Mouse (Mus musculus) embryo, embryonic 11.5 days (tissue): ENCODE measurements around the gene Slc35a5.

Experiments
- DNase-seq: peaks from one replicate; pipeline ENCODE4 v3.0.0-alpha.2; 2012; ENCODE audit warnings: low read depth, low spot score

Gene Slc35a5

GRCm38 (mm10) chr16:45158522-45159388 lies at the start of gene Slc35a5, which contains the start of gene Atg3:
TSS of gene Slc35a5 (minus strand) at chr16:45158706.
TSS of gene Atg3 (plus strand) at chr16:45158785.
- peak; percentile 92 for DNase-seq

GRCm38 (mm10) chr16:45204859-45205670 lies 46.6 kb upstream of the Slc35a5 start:
- no peak for DNase-seq

- DNase-seq = no peak
These were observed 45.9 kb upstream of the Slc35a5 start for GRCm38 (mm10) chr16:45204438-45204837.

GRCm38 (mm10) chr16:45201395-45201794 lies 42.9 kb upstream of the Slc35a5 start:
- no peak for DNase-seq

- peak; percentile 68 for DNase-seq
These were observed 38.3 kb upstream of the Slc35a5 start for GRCm38 (mm10) chr16:45196816-45197215.

- DNase-seq = peak; percentile 46
These were observed 34.1 kb upstream of the Slc35a5 start for GRCm38 (mm10) chr16:45192613-45193012.

GRCm38 (mm10) chr16:45181824-45182223 lies 23.3 kb upstream of the Slc35a5 start:
- no peak for DNase-seq

- DNase-seq = no peak
These were observed 20.0 kb upstream of the Slc35a5 start for GRCm38 (mm10) chr16:45178552-45178951.

- no peak for DNase-seq
These were observed 847 bp upstream of the Slc35a5 start for GRCm38 (mm10) chr16:45159389-45159716.

- peak; percentile 49 for DNase-seq
These were observed 377 bp downstream of the Slc35a5 start for GRCm38 (mm10) chr16:45158136-45158521.

- no peak for DNase-seq
These were observed 3.7 kb downstream of the Slc35a5 start for GRCm38 (mm10) chr16:45154741-45155250.

- no peak for DNase-seq
These were observed 9.9 kb downstream of the Slc35a5 start for GRCm38 (mm10) chr16:45148488-45149082.

- DNase-seq = no peak
These were observed 13.4 kb downstream of the Slc35a5 start for GRCm38 (mm10) chr16:45145119-45145518.

GRCm38 (mm10) chr16:45142565-45142964 lies 15.9 kb downstream of the Slc35a5 start:
- no peak for DNase-seq

- DNase-seq = no peak
These were observed 16.8 kb downstream of the Slc35a5 start for GRCm38 (mm10) chr16:45141711-45142110.

GRCm38 (mm10) chr16:45127936-45128710 lies 30.4 kb downstream of the Slc35a5 start:
- DNase-seq = no peak

- no peak for DNase-seq
These were observed 34.0 kb downstream of the Slc35a5 start for GRCm38 (mm10) chr16:45124230-45125203.

- DNase-seq = no peak
These were observed 35.9 kb downstream of the Slc35a5 start for GRCm38 (mm10) chr16:45122571-45122970.

- no peak for DNase-seq
These were observed 37.6 kb downstream of the Slc35a5 start for GRCm38 (mm10) chr16:45120844-45121425.

GRCm38 (mm10) chr16:45118760-45119159 lies 39.7 kb downstream of the Slc35a5 start:
- DNase-seq = no peak
